Mouse (Mus musculus) erythroblast, embryonic 14.5 days (primary cell): Measurements from ENCODE around the gene AC124502.3.

ENCODE experiments used
- GATA1 ChIP-seq: IDR thresholded peaks from 2 replicates; pipeline ENCODE4 v1.6.1; 2012; ENCODE audit warnings: low read length, inconsistent platforms, mixed read lengths
- TAL1 ChIP-seq: IDR thresholded peaks from 3 replicates; pipeline ENCODE4 v1.6.1; 2012; ENCODE audit warnings: low read length, inconsistent platforms, mixed read lengths

DNA sequence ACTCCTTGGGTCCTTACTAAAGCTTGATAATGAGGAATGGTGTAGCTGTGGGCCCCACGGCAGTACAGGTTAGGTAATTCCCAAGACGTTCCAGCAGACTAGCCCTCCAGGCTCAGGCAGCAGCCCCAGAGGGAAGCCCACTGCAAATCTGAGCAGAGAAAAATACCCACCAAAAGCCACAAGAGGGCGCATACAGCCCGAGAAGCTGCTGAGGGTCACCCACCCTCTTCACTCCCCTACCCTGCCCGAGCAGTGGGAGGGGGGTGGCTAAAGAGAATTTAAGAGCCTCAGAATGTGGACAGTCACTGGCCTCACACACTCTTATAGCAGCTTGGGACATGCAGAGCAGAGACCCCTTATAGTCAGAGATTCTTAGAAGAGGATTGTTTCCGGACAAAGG lies 17.6 kb downstream of the AC124502.3 start:
- TF ChIP-seq GATA1 (no peak), TAL1 (no peak)
